Mouse (Mus musculus) limb, embryonic 14.5 days (tissue): Measurements from ENCODE around the gene Rhob. TPM values are rescaled to one million over a fixed set of nuclear protein-coding genes. Genes with fewer than 3 reads are reported as not detected.

Experiments used
- ATAC-seq: fragments of 200-750 bp; cut with Nextera tagmentation; 2 replicates; pipeline ENCODE4 v1.8.0; 2017; ENCODE audit warnings: low read depth, moderate number of reproducible peaks, moderate TSS enrichment; ENCODE audit not compliant: low FRiP score
- DNase-seq: peaks from one replicate; pipeline ENCODE4 v3.0.0-alpha.2; 2015; ENCODE audit warnings: low spot score
- H3K27ac ChIP-seq: fragments of 300-500 bp; sonication (generic); replicated peaks from 2 replicates; pipeline ENCODE4 v1.5.1; 2014; ENCODE audit warnings: low read depth, mild to moderate bottlenecking, low read length, moderate library complexity, mixed read lengths
- H3K27me3 ChIP-seq: fragments of 300-500 bp; sonication (generic); 2 replicates; pipeline ENCODE4 v1.6.1; 2014; ENCODE audit warnings: low read length, mixed read lengths; ENCODE audit not compliant: control insufficient read depth, insufficient read depth
- H3K36me3 ChIP-seq: fragments of 300-500 bp; sonication (generic); 2 replicates; pipeline ENCODE4 v1.6.1; 2014; ENCODE audit warnings: mild to moderate bottlenecking, low read length, moderate library complexity, mixed read lengths; ENCODE audit not compliant: control insufficient read depth, insufficient read depth
- H3K4me1 ChIP-seq: fragments of 300-500 bp; sonication (generic); 2 replicates; pipeline ENCODE4 v1.6.1; 2014; ENCODE audit warnings: antibody characterized with exemption, low read length, mixed read lengths; ENCODE audit not compliant: control insufficient read depth, insufficient read depth
- H3K4me2 ChIP-seq: fragments of 300-500 bp; sonication (generic); replicated peaks from 2 replicates; pipeline ENCODE4 v1.6.1; 2014; ENCODE audit warnings: low read depth, mild to moderate bottlenecking, low read length, moderate library complexity; ENCODE audit not compliant: severe bottlenecking
- H3K4me3 ChIP-seq: fragments of 300-500 bp; sonication (generic); replicated peaks from 2 replicates; pipeline ENCODE4 v1.5.1; 2014; ENCODE audit warnings: low read length
- H3K9ac ChIP-seq: fragments of 300-500 bp; sonication (generic); 2 replicates; pipeline ENCODE4 v1.6.1; 2014; ENCODE audit warnings: mild to moderate bottlenecking, low read depth, low read length, moderate library complexity; ENCODE audit not compliant: severe bottlenecking
- H3K9me3 ChIP-seq: fragments of 300-500 bp; sonication (generic); 2 replicates; pipeline ENCODE4 v1.6.1; 2016; ENCODE audit warnings: low read length; ENCODE audit not compliant: control insufficient read depth
- POLR2A ChIP-seq: fragments of 200-500 bp; IDR thresholded peaks from 2 replicates; pipeline ENCODE4 v1.8.0; 2012; ENCODE audit warnings: inconsistent platforms, mild to moderate bottlenecking, moderate library complexity, borderline replicate concordance; ENCODE audit not compliant: insufficient read depth, insufficient read length; ENCODE audit errors: extremely low read depth
- WGBS: fragments of 180-500 bp; shearing (Covaris S2); extraction: QIAGEN DNeasy Blood & Tissue Kit; methylation state at CpG from one replicate; pipeline ENCODE4 v1.1.7; 2014; 5-methylcytosine and 5-hydroxymethylcytosine counted together
- polyA plus RNA-seq, 2 experiments: library from polyadenylated mRNA; depleted of rRNA in 1 of 2; stranded (reverse) in 1 of 2; unstranded in 1 of 2; fragments of >200 nt; fragmentation: Nextera tagmentation in 1 of 2; extraction: Ambion mirVana in 1 of 2; gene quantifications; 2 replicates each; pipeline versions ENCODE4 v1.2.1 to v1.2.3; 2012 to 2014

Gene Rhob
- polyA plus RNA-seq, 2 experiments = 75.7 to 177 TPM

DNA sequence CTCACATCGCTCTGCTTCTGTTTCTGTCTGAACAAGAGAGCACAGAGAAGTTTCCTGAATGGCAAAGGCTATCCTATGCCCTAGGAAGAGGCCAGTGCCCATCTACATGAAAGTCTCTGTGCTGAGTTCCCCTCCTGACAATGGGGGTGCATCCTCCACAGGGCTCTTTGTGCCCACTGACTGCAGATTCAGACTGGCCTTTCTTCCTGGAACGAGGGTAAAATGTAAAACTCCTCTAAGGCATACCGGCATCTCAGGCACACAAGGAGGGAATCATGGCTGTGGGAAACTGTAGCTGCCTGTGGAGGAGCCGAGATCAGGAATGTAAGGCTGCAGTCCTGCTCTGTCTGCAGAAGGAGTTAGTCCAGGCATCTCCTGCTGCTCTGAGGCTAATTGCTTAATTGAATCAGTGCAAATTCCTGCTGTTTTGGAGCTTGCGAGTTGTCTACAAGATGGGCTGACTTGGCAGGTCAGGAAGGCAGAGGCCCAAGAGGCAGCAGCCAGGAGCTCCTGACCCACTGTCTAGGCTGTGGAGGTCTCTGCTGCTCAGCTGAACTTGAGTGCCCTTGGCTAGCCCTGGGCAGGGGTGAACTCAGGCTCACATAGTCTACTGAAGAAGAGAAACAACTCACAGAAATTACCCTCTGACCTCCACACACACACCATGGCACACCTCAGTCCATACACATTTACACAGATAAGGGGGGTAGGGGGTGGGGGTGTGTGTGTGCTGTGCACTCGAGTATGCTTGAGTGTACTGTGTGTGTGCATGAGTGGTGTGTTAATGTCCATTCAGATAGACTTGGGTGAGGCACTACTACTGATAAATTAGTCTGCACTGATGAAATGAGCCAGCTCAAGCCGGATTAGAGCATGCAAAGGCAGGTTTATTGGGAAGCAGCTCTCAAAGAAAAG is 48.0 kb downstream of the Rhob start:
- H3K9ac ChIP-seq = no peak overlapping the region
- no peaks in the 10 kb centered on the region for H3K36me3 ChIP-seq
- no peaks in the 10 kb centered on the region for H3K9me3 ChIP-seq
- WGBS = 42% methylated on average over 7 of the region's 7 CpGs
- TF ChIP-seq POLR2A = no peak
- H3K27me3 ChIP-seq = no peaks in the 10 kb centered on the region
- peaks cover 2% of the 10 kb centered on the region for H3K4me1 ChIP-seq
- no peak overlapping the region for H3K4me2 ChIP-seq
- H3K4me3 ChIP-seq = no peak overlapping the region
- no peak overlapping the region for H3K27ac ChIP-seq
- ATAC-seq (0 out of 2 replicates have a peak, but pooled peaks have one; percentile 34), DNase-seq (no peak)

- 65% methylated on average over 6 of the region's 6 CpGs for WGBS
- H3K4me3 ChIP-seq = no peak overlapping the region
- H3K27me3 ChIP-seq = no peaks in the 10 kb centered on the region
- DNase-seq = peak; percentile 36
- no peak for TF ChIP-seq POLR2A
- no peak overlapping the region for H3K9ac ChIP-seq
- no peak overlapping the region for H3K4me2 ChIP-seq
- no peaks in the 10 kb centered on the region for H3K36me3 ChIP-seq
- no peaks in the 10 kb centered on the region for H3K9me3 ChIP-seq
- no peak overlapping the region for H3K27ac ChIP-seq
- H3K4me1 ChIP-seq = peaks cover 1% of the 10 kb centered on the region; the same call in 1 of the 2 replicates
- no peak for ATAC-seq
Measured at GRCm38 (mm10) chr12:8450639-8451038, 49.2 kb downstream of the Rhob start.

- 100% methylated on average over 1 of the region's 1 CpGs for WGBS
- DNase-seq = no peak
- H3K27ac ChIP-seq = no peak overlapping the region
Measured at GRCm38 (mm10) chr12:8450028-8450427, 49.8 kb downstream of the Rhob start.

More at GRCm38 (mm10) chr12:8450028-8450427, 49.8 kb downstream of the Rhob start:
- Histone ChIP-seq H3K4me3 (no peak overlapping the region), H3K4me1 (peaks cover 7% of the 10 kb centered on the region; the same call in 1 of the 2 replicates), H3K36me3 (no peaks in the 10 kb centered on the region), H3K9ac (no peak overlapping the region), H3K4me2 (no peak overlapping the region), H3K27me3 (no peaks in the 10 kb centered on the region), H3K9me3 (no peaks in the 10 kb centered on the region)
- no peak for TF ChIP-seq POLR2A
- ATAC-seq = no peak

Other genes with a start within 250 kb of the Rhob start
- gene Gdf7, start 198.1 kb downstream of the Rhob start, polyA plus RNA-seq (2012; rRNA removed) = 0.62 and 0.81 TPM in 2 replicates
- gene Gdf7, start 198.1 kb downstream of the Rhob start, polyA plus RNA-seq (2014; fragmentation: Nextera tagmentation; extraction: Ambion mirVana) = 0.34 and 0.51 TPM in 2 replicates
- 16.7 and 24.9 TPM in 2 replicates for gene Hs1bp3, start 186.6 kb downstream of the Rhob start, polyA plus RNA-seq (2012; rRNA removed)
- 12.6 and 13.6 TPM in 2 replicates for gene Hs1bp3, start 186.6 kb downstream of the Rhob start, polyA plus RNA-seq (2014; fragmentation: Nextera tagmentation; extraction: Ambion mirVana)
- not detected in 2 replicates for gene Slc7a15, start 99.1 kb upstream of the Rhob start, polyA plus RNA-seq (2012; rRNA removed)
- gene Slc7a15, start 99.1 kb upstream of the Rhob start, polyA plus RNA-seq (2014; fragmentation: Nextera tagmentation; extraction: Ambion mirVana) = not detected in 2 replicates
- gene Pum2, start 174.1 kb upstream of the Rhob start, polyA plus RNA-seq (2012; rRNA removed) = 64.3 and 76.1 TPM in 2 replicates
- 57.5 and 64.9 TPM in 2 replicates for gene Pum2, start 174.1 kb upstream of the Rhob start, polyA plus RNA-seq (2014; fragmentation: Nextera tagmentation; extraction: Ambion mirVana)